In the genomic region with DNA sequence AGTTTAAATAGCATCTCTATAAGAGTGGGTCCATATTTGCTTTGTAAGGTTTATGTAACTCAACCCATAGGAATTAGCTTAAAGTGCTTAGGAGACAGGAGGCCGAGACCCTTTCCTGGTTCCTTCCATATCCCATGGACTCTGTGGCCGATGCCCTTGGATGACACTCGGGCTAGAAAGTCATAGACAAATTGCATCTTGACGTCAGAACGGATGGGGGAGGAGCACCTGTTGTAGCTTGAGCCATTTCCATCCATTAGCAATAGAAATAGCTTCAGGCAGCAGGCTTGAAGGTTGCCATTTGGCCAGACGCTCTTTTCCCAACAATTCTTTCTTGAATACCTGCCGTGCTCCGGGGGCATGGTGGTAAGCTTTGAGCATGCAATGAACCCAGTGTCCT, we compare ENCODE assay signal across 18 mouse cellular contexts.
DNase-seq lines count a peak whose midpoint lies in the region; ATAC-seq and TF ChIP-seq lines count a peak whose summit lies in the region.
"Had no signal": no experiment of that assay in that cellular context is flagged by ENCODE, and none has a peak within 500 bp of the region (broad histone marks: within the 10 kb centered on the region; RNA-seq: fewer than 3 reads in every experiment).

No protein-coding gene starts in this region.

- H3K9ac ChIP-seq in heart, embryonic 15.5 days, result no peak overlapping the region
- no peak overlapping the region for H3K9ac ChIP-seq in kidney, embryonic 16.5 days (replicated peaks; ENCODE audit: low read length)
- no peak overlapping the region for H3K9ac ChIP-seq in stomach, embryonic 15.5 days
- H3K9ac ChIP-seq in stomach, postnatal 0 days (ENCODE audit: low read length), result no peak overlapping the region
- H3K9ac ChIP-seq in forebrain, embryonic 13.5 days, result no peak overlapping the region
- H3K9ac ChIP-seq: limb, embryonic 15.5 days; liver, postnatal 0 days; neural tube, embryonic 15.5 days had no signal

- DNase-seq in heart, embryonic 10.5 days (ENCODE audit: low spot score), result no peak
- DNase-seq in kidney, postnatal 14 days, result no peak
- DNase-seq in stomach, postnatal 0 days (ENCODE audit: low spot score), result no peak
- DNase-seq: adrenal gland, adult 2 months; cerebellum, adult 9-11 months; gastrocnemius, postnatal 25 days had no signal

- 86% methylated on average over 8 of the region's 8 CpGs for WGBS in heart, embryonic 15.5 days
- 75% methylated on average over 8 of the region's 8 CpGs for WGBS in heart, embryonic 10.5 days
- whole genome bisulfite sequencing in kidney, embryonic 16.5 days, result 77% methylated on average over 8 of the region's 8 CpGs
- WGBS in stomach, embryonic 15.5 days, result 81% methylated on average over 8 of the region's 8 CpGs
- WGBS in stomach, postnatal 0 days, result 78% methylated on average over 8 of the region's 8 CpGs
- 86% methylated on average over 8 of the region's 8 CpGs for WGBS in forebrain, embryonic 13.5 days

- ATAC-seq in heart, embryonic 15.5 days (replicated peaks; ENCODE audit: insufficient number of reproducible peaks, insufficient read depth, low FRiP score, low read depth), result no peak
- no peak for ATAC-seq in kidney, embryonic 16.5 days (ENCODE audit: low FRiP score, low TSS enrichment)
- ATAC-seq in stomach, embryonic 15.5 days (ENCODE audit: insufficient read depth, low FRiP score, low read depth), result no peak
- no peak for ATAC-seq in stomach, postnatal 0 days (ENCODE audit: low FRiP score, low TSS enrichment)
- no peak for ATAC-seq in forebrain, embryonic 13.5 days
- ATAC-seq: forebrain, embryonic 14.5 days; hindbrain, postnatal 0 days; liver, postnatal 0 days; midbrain, embryonic 16.5 days had no signal

- TF ChIP-seq CTCF in stomach, postnatal 0 days (IDR thresholded peaks at IDR 0.05; ENCODE audit: low read depth), result no peak

- no peaks in the 10 kb centered on the region for H3K9me3 ChIP-seq in heart, embryonic 15.5 days (replicated peaks)
- H3K9me3 ChIP-seq in heart, embryonic 10.5 days, result no peaks in the 10 kb centered on the region
- no peaks in the 10 kb centered on the region for H3K9me3 ChIP-seq in kidney, embryonic 16.5 days (ENCODE audit: low read length)
- no peaks in the 10 kb centered on the region for H3K9me3 ChIP-seq in stomach, embryonic 15.5 days
- no peaks in the 10 kb centered on the region for H3K9me3 ChIP-seq in stomach, postnatal 0 days (ENCODE audit: control insufficient read depth, low read length)
- no peaks in the 10 kb centered on the region for H3K9me3 ChIP-seq in forebrain, embryonic 13.5 days (replicated peaks)
- H3K9me3 ChIP-seq: hindbrain, embryonic 10.5 days; limb, embryonic 15.5 days; neural tube, embryonic 15.5 days had no signal

- 0 out of 2 replicates have a peak overlapping the region, but pooled peaks have one; percentile 56 for H3K27ac ChIP-seq in heart, embryonic 15.5 days
- no peak overlapping the region for H3K27ac ChIP-seq in heart, embryonic 10.5 days
- H3K27ac ChIP-seq in kidney, embryonic 16.5 days (ENCODE audit: low read length), result 0 out of 2 replicates have a peak overlapping the region, but pooled peaks have one; percentile 49
- peak overlapping the region; percentile 58; the same call in 1 of the 2 replicates for H3K27ac ChIP-seq in stomach, embryonic 15.5 days
- H3K27ac ChIP-seq in stomach, postnatal 0 days (replicated peaks), result no peak overlapping the region
- H3K27ac ChIP-seq in forebrain, embryonic 13.5 days, result no peak overlapping the region
- H3K27ac ChIP-seq: hindbrain, embryonic 10.5 days; hindbrain, postnatal 0 days; limb, embryonic 15.5 days; neural tube, embryonic 15.5 days had no signal

- H3K27me3 ChIP-seq in heart, embryonic 15.5 days, result no peaks in the 10 kb centered on the region
- H3K27me3 ChIP-seq in heart, embryonic 10.5 days (ENCODE audit: insufficient read depth, poor library complexity, severe bottlenecking), result no peaks in the 10 kb centered on the region
- no peaks in the 10 kb centered on the region for H3K27me3 ChIP-seq in kidney, embryonic 16.5 days (ENCODE audit: insufficient read depth, low read length)
- no peaks in the 10 kb centered on the region for H3K27me3 ChIP-seq in stomach, embryonic 15.5 days (replicated peaks)
- no peaks in the 10 kb centered on the region for H3K27me3 ChIP-seq in stomach, postnatal 0 days (ENCODE audit: control insufficient read depth, insufficient read depth, low read length)
- H3K27me3 ChIP-seq in forebrain, embryonic 13.5 days, result no peaks in the 10 kb centered on the region
- H3K27me3 ChIP-seq: limb, embryonic 15.5 days; neural tube, embryonic 15.5 days had no signal

- H3K36me3 ChIP-seq in heart, embryonic 15.5 days, result no peaks in the 10 kb centered on the region
- H3K36me3 ChIP-seq in heart, embryonic 10.5 days, result no peaks in the 10 kb centered on the region
- H3K36me3 ChIP-seq in kidney, embryonic 16.5 days (ENCODE audit: insufficient read depth, low read length), result no peaks in the 10 kb centered on the region
- H3K36me3 ChIP-seq in stomach, embryonic 15.5 days, result no peaks in the 10 kb centered on the region
- H3K36me3 ChIP-seq in stomach, postnatal 0 days (ENCODE audit: control insufficient read depth, insufficient read depth, low read length), result no peaks in the 10 kb centered on the region
- H3K36me3 ChIP-seq in forebrain, embryonic 13.5 days (ENCODE audit: poor library complexity, severe bottlenecking), result no peaks in the 10 kb centered on the region
- H3K36me3 ChIP-seq: hindbrain, embryonic 10.5 days; limb, embryonic 15.5 days; neural tube, embryonic 15.5 days had no signal

- H3K4me3 ChIP-seq in heart, embryonic 15.5 days, result no peak overlapping the region
- H3K4me3 ChIP-seq in heart, embryonic 10.5 days, result no peak overlapping the region
- no peak overlapping the region for H3K4me3 ChIP-seq in kidney, embryonic 16.5 days (ENCODE audit: low read length)
- H3K4me3 ChIP-seq in stomach, embryonic 15.5 days (replicated peaks), result no peak overlapping the region
- H3K4me3 ChIP-seq in stomach, postnatal 0 days (ENCODE audit: low read depth, low read length), result no peak overlapping the region
- H3K4me3 ChIP-seq in forebrain, embryonic 13.5 days, result no peak overlapping the region
- H3K4me3 ChIP-seq: erythroblast, embryonic 14.5 days; hindbrain, embryonic 10.5 days; limb, embryonic 15.5 days; neural tube, embryonic 15.5 days had no signal

- no peak for TF ChIP-seq EP300 in stomach, postnatal 0 days (optimal IDR thresholded peaks at IDR 0.05)

- peaks cover 39% of the 10 kb centered on the region for H3K4me1 ChIP-seq in heart, embryonic 15.5 days (replicated peaks)
- H3K4me1 ChIP-seq in heart, embryonic 10.5 days, result peaks cover 24% of the 10 kb centered on the region; the same call in 1 of the 2 replicates
- peaks cover 41% of the 10 kb centered on the region for H3K4me1 ChIP-seq in kidney, embryonic 16.5 days (ENCODE audit: insufficient read depth, low read length)
- H3K4me1 ChIP-seq in stomach, embryonic 15.5 days, result peaks cover 12% of the 10 kb centered on the region
- no peaks in the 10 kb centered on the region for H3K4me1 ChIP-seq in stomach, postnatal 0 days (replicated peaks; ENCODE audit: control insufficient read depth, insufficient read depth)
- H3K4me1 ChIP-seq in forebrain, embryonic 13.5 days, result 0 out of 2 replicates have a peak, but pooled peaks cover 4% of the 10 kb centered on the region

- H3K4me2 ChIP-seq in heart, embryonic 15.5 days, result no peak overlapping the region
- H3K4me2 ChIP-seq in kidney, embryonic 16.5 days (replicated peaks; ENCODE audit: low read depth, low read length), result no peak overlapping the region
- no peak overlapping the region for H3K4me2 ChIP-seq in stomach, embryonic 15.5 days
- no peak overlapping the region for H3K4me2 ChIP-seq in stomach, postnatal 0 days (replicated peaks; ENCODE audit: low read depth)
- no peak overlapping the region for H3K4me2 ChIP-seq in forebrain, embryonic 13.5 days
- H3K4me2 ChIP-seq: limb, embryonic 15.5 days; neural tube, embryonic 15.5 days had no signal

Comparison
In these comparisons a context has a peak if more than half of its experiments do, and no peak if none do; other contexts are left out.
1. H3K27ac ChIP-seq: peak in heart, embryonic 15.5 days (single experiment), kidney, embryonic 16.5 days (single experiment) and stomach, embryonic 15.5 days (single experiment); none in heart, embryonic 10.5 days (single experiment), stomach, postnatal 0 days (single experiment) and forebrain, embryonic 13.5 days (single experiment).